Mouse (Mus musculus) kidney, adult 2 months (tissue): ENCODE results near the gene Gls.

ENCODE experiments used
- CTCF ChIP-seq: fragments of 200-500 bp; conservative IDR thresholded peaks from 2 replicates; pipeline ENCODE4 v1.5.1; 2011; ENCODE audit warnings: low read depth, mild to moderate bottlenecking, control low read depth, low read length, moderate library complexity, mixed read lengths; ENCODE audit not compliant: insufficient read depth, insufficient read length
- POLR2A ChIP-seq: fragments of 200-500 bp; IDR thresholded peaks from one replicate; pipeline ENCODE4 v1.6.1; 2011; ENCODE audit warnings: low read depth, low read length, control low read depth

DNA sequence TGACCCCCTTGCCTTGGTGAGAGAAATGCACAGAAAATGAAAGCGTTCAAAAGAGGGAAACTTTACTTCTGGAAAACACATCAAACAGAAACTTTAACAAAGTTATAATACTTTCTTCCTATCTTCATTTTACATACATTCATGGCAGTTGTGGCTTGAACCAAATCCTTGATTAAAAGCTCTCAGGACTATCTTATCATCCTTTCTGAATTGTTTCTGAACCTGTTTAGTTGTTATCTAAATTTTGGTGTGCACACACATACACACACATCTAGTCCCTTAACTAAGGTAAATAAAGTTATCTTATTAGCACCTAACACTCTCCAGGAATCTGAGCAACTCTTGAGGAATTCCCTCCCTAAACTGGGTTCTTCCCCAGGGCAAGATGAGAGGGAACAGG is 2.6 kb downstream of the Gls start:
- TF ChIP-seq CTCF (no peak), POLR2A (no peak)
